Mouse (Mus musculus) brain, embryonic 18.5 days (tissue): ENCODE data around the gene Gm42906.

Experiments
- DNase-seq: peaks from one replicate; pipeline ENCODE4 v3.0.0-alpha.2; 2012; ENCODE audit warnings: low read depth, low spot score

Gene Gm42906

DNA sequence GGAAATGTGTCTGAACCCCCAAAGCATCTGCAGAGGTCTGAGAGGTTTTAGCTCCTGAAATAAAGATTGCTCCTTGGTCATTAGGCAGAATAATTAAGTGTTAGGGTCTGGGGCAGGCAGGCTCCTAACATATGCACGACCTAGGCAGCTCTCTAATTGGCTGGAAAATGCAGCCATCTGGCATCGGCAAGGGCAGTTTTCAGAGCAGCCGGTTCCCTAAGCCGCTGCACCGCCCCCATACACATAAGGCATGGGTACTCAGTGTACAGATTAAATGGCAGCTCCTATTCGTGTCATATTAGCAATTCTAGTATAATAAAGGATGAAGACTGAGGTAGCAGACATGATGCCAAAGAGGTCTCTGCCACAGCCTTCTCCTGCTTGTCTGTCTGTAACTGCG is 400.8 kb downstream of the Gm42906 start:
- no peak for DNase-seq

DNA sequence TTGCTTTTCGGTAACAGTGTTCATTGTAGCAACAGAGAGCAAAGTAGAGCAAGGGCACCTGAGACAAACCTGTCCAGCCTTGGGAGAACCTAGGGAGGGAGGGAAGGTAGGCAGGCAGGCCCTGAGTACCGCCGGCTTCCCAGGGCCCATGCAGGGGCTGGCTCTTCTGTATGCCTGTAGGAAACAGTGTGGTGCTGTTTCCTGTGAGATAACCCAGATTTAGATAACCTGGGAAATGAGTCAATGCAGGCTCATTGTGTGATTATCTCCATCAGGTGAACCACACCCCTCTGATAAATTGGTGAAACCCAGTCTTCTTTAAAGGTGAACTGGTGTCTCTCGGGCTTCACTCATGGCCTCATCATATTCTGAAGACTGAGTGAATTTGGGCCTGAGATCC is 401.9 kb downstream of the Gm42906 start:
- no peak for DNase-seq

DNA sequence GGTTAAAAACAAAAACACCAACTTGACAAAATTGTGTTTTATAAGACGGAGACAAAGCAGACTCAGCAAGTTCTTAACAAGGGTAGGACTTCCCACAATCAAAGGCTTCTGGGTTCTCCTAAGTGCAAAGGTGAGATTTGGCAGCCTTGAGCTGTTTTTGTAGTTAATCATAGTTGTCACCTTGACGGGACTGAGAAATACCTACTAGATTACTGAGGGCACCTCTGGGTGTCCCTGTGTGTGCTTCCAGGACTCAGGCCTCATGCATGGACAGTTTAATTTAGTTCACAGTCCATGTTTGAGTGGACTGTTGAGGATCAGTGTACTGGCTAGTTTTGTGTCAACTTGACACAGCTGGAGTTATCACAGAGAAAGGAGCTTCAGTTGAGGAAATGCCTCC is 403.5 kb downstream of the Gm42906 start:
- DNase-seq = no peak

DNA sequence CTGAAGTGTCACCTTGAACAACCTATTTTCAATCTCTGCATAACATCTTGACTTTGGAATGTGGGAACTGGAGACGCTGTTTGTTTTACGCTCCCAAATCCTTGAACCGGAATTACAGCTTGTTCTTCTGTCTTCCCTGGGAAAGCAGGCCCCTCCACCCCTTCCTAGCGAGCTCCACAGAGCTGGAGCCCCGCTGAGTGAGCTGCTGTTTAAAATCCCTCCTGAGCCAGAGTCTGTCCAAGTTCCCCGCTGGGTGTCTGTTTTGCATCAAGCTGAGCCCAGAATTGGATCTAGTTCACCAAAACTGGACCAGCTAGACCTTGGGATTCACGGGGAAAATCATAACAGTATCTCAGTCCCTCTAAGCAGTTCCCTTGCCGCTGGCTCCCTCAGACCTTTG is 404.5 kb downstream of the Gm42906 start:
- DNase-seq = no peak

DNA sequence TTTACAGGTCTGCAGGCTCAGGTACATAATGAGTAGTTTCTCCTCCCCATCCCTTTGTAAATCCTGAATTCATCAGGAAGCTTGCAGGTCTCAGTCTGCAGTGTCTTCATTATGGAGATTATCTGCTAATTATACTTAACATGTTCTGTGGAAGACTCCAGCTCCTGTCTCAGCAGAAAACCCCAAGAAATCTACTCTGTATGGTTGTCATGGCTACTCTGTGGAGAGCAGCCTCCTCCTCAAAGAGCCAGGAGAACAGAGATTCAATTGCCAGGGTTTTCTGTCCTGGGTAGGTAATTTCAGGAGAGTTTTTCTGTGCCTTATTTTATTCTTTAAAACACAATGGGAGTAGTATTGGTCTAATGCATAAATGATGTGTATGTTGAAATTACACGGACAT is 405.0 kb downstream of the Gm42906 start:
- no peak for DNase-seq

DNA sequence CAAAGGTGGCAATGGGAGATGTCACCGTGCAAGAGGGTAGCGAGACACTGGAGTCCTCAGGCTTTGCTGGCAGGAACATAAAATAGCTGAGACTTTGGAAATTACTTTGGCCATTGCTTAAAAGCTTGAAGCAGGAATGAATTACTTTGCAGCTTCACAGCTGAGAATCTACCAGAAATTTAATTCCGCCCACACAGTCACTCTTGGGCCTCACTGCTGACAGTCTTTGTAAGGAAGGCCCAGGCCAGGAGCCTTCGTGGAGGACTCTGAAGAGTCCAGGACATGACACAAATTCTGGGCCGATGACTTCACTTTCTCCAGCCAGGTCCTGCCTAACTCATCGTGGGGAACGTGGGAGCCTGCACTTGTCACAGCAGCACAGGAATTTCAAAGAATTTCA is 405.9 kb downstream of the Gm42906 start:
- DNase-seq = no peak

DNA sequence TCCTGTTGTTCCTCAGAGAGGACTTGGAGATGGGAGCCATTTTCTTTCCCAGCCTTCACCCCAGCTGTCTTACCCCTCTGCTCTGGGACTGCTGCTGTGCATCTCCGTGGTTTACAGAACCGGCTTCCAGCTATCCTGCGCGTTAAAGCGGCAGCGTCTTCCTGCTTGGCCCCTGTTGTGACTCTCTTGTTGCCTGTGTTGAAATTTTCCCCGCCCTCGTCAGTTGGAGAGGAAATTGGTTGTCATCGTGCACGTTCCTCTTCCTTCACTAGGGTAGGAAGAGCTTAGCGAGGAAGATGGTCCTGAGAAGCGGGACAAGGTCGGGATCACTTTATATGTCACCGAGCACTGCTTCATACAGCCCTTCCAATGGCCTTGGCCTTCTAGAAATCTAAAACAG is 407.1 kb downstream of the Gm42906 start:
- no peak for DNase-seq

DNA sequence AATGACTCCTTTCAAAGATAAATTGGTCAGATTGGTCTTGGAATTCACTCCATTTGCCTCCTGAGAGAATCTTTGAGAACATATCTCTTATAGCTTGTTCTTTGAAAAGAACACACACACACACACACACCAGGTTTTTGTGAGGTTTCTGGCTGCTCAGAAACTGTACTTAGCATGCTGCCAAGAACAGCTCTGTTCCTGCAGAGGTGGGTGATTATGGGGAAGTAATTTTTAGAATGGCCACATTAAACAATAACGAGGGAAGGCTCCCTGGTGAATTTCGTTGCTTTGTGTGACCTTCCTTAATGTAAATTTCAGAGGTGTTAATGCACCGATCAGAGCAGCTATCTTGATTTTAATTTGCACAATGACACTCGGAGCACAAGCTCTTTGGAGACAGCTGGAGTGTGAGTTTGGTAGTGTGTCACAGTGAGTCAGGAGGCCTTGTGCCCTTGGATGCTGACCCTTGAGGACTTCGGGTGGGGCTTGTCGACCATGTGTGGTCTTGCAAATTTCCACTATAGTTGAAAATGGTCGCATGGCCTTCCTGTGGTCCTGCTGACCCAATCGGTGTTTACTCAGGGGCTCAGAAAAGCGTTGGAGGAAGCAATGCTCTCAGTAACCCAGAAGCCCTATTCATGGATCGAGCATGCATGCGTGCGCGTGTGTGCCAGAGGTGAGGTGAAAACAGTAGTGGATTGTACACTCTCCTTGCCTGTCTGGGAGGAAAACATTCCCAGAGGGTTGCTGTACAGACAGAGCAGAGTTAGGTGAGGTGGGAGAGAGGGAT is 407.7 kb downstream of the Gm42906 start:
- no peak for DNase-seq

DNA sequence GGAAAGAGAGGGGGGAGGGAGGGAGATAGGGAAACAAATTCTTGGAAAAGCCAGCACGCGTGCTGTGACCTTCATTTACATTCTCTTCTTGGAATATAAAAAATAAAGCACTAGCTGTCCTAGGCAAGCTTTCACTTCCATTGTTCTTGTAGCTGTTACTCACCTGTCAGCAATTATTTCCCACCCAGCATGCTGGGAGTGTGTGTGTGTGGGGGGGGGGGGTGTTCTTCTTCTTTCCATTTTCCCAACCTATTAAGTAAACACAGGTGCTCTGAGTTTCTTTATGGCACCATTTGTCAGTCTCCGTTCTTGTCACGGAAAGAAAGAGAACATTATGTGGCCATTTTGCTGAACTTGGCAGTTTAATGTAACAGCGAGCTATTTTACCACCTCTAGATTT is 409.0 kb downstream of the Gm42906 start:
- no peak for DNase-seq

DNA sequence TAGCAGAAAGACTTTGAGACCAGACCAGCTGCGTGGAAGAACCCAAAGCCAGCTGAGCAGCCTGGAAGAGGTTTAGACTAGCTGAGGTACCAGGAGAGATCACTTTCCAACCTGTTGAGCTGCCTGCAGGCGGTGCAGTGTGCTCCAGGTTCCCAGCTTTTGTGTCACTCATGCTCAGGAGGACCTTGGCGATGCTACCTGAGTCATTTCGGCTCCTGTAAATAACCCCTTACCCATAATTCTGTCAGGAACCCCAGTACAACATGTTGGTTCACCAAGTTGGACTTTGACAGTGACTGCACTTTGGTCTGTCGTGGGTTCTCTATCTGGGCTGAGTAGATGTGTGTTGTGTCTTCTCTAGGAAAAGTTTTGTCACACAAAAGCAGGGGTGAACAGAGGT is 409.5 kb downstream of the Gm42906 start:
- DNase-seq = no peak
